Mouse (Mus musculus): Measurements from ENCODE around the gene Gm6164.
"Not testable (repeated sequence)": the region's sequence is repeated elsewhere in the genome, so short reads cannot be mapped to it uniquely, and the experiment has no call there.

The Gm6164 gene

DNA sequence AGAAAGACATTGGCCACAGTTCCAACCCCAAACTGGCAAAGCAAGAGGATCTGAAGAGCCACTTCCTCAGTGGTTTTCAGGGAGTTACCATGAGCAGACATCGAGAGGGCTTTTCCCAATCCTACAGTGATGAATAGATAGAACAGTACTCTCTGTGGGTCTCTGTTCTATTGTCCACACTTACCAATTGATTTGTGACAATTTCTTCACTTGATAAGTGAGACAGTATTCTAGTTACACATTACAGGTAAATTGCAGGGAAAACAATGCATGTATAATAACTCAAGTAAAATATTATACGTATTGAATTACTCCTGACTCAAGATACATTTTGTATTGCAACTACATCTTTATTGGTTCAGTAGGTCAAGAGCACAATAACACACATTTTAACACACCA is at the start of gene Gm6164:
TSS of gene Gm6164 (minus strand) at position 101 of the 400 bp plus-strand sequence.
- DNase-seq (ENCODE audit: low spot score in 2 of 2): not testable (repeated sequence)

DNA sequence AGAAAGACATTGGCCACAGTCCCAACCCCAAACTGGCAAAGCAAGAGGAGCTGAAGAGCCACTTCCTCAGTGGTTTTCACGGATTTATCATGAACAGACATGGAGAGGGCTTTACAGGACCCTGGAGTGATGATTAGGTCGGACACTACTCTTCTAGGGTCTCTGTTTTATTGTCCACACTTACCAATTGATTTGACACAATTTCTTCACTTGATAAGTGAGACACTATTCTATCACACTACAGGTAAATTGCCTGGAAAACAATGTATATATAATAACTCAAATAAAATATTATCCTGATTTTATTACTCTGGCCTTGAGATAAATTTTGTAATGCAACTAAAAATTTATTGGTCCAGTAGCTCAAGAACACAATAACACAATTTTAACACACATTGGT is 28.3 kb upstream of the Gm6164 start, which contains the start of gene Gm4498:
TSS of gene Gm4498 (minus strand) at position 101 of the 400 bp plus-strand sequence.
- DNase-seq (ENCODE audit: low spot score in 2 of 2): not testable (repeated sequence)

DNA sequence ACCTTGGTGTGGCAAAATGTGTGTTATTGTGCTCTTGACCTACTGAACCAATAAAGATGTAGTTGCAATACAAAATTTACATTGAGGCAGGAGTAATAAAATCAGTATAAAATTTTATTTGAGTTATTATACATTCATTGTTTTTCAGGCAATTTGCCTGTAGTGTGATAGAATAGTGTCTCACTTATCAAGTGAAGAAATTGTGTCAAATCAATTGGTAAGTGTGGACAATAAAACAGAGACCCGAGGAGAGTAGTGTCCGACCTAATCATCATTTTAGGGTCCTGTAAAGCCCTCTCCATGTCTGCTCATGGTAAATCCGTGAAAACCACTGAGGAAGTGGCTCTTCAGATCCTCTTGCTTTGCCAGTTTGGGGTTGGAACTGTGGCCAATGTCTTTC is 12.0 kb downstream of the Gm6164 start, which contains the start of gene Vmn1r95:
TSS of gene Vmn1r95 (plus strand) at position 301 of the 400 bp plus-strand sequence.
- not testable (repeated sequence) for DNase-seq (ENCODE audit: low spot score in 2 of 2)

DNA sequence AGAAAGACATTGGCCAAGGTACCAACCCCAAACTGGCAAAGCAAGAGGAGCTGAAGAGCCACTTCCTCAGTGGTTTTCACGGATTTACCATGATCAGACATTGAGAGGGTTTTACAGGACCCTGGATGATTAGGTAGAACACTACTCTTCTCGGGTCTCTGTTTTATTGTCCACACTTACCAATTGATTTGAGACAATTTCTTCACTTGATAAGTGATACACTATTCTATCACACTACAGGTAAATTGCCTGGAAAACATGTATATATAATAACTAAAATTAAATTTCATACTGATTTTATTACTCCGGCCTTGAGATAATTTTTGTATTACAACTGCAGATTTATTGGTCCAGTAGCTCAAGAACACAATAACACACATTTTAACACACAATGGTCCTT is 37.1 kb downstream of the Gm6164 start, which contains the start of gene Vmn1r94:
TSS of gene Vmn1r94 (minus strand) at position 101 of the 400 bp plus-strand sequence.
- not testable (repeated sequence) for DNase-seq (ENCODE audit: low spot score in 2 of 2)
